Mouse (Mus musculus): ENCODE measurements at regions not wholly inside any gene's neighbourhood (a gene's known extent, or its start where the extent isn't known, plus 50 kb on each side); places are given as distances from the start of the nearest gene placed in this dataset.

DNA sequence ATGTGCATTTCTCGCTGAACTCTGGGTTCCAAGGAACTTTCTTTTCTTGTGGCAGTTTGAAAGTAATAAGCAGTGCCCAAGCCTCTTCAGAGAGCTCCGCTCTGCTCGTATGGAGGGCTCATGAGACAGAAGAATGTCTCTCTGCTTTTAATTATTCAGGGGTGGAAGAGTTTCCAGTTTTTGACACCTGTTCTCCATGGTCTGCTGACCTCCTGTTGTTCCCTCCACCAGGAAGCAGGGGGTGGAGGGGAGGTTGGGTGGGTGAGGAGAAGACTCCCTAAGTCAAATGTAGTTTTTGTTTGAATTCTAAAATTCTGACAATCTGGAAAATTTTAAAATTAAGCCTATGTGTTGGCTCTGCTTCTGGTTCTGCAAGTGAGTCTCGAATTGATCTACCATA is 167.5 kb downstream of the Bcl11a start:
- Histone ChIP-seq H3K4me3 (ENCODE audit: control insufficient read depth in 1 of 2, insufficient read depth in 1 of 2, low read depth in 1 of 2, low read length in 2 of 2) (no peak overlapping the region), H3K27ac (replicated peaks in 1 of 2; ENCODE audit: control insufficient read depth in 1 of 2, insufficient read depth in 1 of 2, low read depth in 2 of 2, low read length in 2 of 2) (no peak overlapping the region), H3K4me1 (ENCODE audit: control insufficient read depth in 2 of 2, insufficient read depth in 2 of 2, low read length in 2 of 2) (peaks cover 7 to 23% of the 10 kb centered on the region in 2 experiments), H3K36me3 (ENCODE audit: control insufficient read depth, insufficient read depth, low read length) (no peaks in the 10 kb centered on the region), H3K4me2 (ENCODE audit: low read length) (no peak overlapping the region), H3K27me3 (ENCODE audit: control insufficient read depth, insufficient read depth, low read length) (no peaks in the 10 kb centered on the region), H3K9me3 (ENCODE audit: control insufficient read depth, low read length) (peaks cover 5% of the 10 kb centered on the region; the same call in 1 of the 2 replicates), H3K9ac (ENCODE audit: low read length) (no peak overlapping the region)
- 96% methylated on average over 4 of the region's 4 CpGs for WGBS
- no peak for ATAC-seq (ENCODE audit: insufficient number of reproducible peaks, insufficient read depth, low FRiP score, low read depth)

DNA sequence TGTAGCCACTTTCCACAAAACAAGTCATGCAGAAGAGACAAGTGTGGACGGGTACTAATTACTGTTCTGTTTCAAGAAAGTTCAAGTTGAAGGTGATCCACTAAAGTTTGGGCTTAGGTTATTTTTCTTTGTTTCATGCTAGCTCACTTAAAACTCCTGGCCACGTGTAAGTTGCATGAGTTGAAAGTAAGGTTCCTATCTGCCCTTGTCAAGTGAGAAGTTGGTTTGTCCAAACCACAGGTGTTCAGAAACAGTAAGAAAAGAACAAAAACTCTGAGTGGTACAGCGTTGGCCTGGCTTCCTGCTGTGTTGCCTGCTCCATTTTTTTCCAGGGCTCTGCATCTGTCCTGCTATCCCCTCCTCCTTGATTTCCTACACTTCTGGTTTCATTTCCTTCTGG is 168.5 kb downstream of the Bcl11a start:
- Histone ChIP-seq H3K9me3 (ENCODE audit: control insufficient read depth, low read length) (peaks cover 5% of the 10 kb centered on the region; the same call in 1 of the 2 replicates), H3K27me3 (ENCODE audit: control insufficient read depth, insufficient read depth, low read length) (no peaks in the 10 kb centered on the region), H3K4me2 (ENCODE audit: low read length) (no peak overlapping the region), H3K4me3 (ENCODE audit: control insufficient read depth in 1 of 2, insufficient read depth in 1 of 2, low read depth in 1 of 2, low read length in 2 of 2) (no peak overlapping the region), H3K9ac (ENCODE audit: low read length) (no peak overlapping the region), H3K27ac (replicated peaks in 1 of 2; ENCODE audit: control insufficient read depth in 1 of 2, insufficient read depth in 1 of 2, low read depth in 2 of 2, low read length in 2 of 2) (no peak overlapping the region), H3K36me3 (ENCODE audit: control insufficient read depth, insufficient read depth, low read length) (no peaks in the 10 kb centered on the region), H3K4me1 (ENCODE audit: control insufficient read depth in 2 of 2, insufficient read depth in 2 of 2, low read length in 2 of 2) (peaks cover 5 to 17% of the 10 kb centered on the region in 2 experiments)
- ATAC-seq (ENCODE audit: insufficient number of reproducible peaks, insufficient read depth, low FRiP score, low read depth) = no peak
- WGBS = 83% methylated on average over 3 of the region's 3 CpGs

DNA sequence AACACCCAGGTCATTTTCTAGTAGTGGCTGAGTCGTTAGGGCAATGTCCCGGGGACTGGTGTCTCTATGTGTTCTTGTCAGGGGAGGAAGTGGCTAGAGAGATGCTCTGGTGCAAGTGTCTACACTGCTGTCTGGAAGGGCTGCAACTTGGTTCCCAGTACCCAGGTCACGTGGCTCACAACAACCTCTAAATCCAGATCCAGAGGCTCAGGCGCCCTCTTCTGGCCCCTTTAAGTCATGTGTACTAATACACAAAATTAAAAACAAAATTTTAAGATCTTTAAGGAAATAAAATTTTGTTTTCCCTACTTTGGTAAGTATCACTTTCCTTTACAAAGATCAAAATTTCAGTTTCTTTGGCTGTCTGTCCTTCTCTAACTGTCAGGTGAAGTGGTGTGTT is 169.4 kb downstream of the Bcl11a start:
- H3K4me1 ChIP-seq (ENCODE audit: control insufficient read depth in 2 of 2, insufficient read depth in 2 of 2, low read length in 2 of 2) = peaks cover 5 to 11% of the 10 kb centered on the region in 2 experiments
- no peak overlapping the region for H3K4me2 ChIP-seq (ENCODE audit: low read length)
- H3K9ac ChIP-seq (ENCODE audit: low read length) = no peak overlapping the region
- no peak overlapping the region for H3K4me3 ChIP-seq (ENCODE audit: control insufficient read depth in 1 of 2, insufficient read depth in 1 of 2, low read depth in 1 of 2, low read length in 2 of 2)
- H3K9me3 ChIP-seq (ENCODE audit: control insufficient read depth, low read length) = peaks cover 5% of the 10 kb centered on the region; the same call in 1 of the 2 replicates
- ATAC-seq (ENCODE audit: insufficient number of reproducible peaks, insufficient read depth, low FRiP score, low read depth) = no peak
- no peak overlapping the region for H3K27ac ChIP-seq (replicated peaks in 1 of 2; ENCODE audit: control insufficient read depth in 1 of 2, insufficient read depth in 1 of 2, low read depth in 2 of 2, low read length in 2 of 2)
- no peaks in the 10 kb centered on the region for H3K36me3 ChIP-seq (ENCODE audit: control insufficient read depth, insufficient read depth, low read length)
- WGBS = 87% methylated on average over 4 of the region's 4 CpGs
- no peaks in the 10 kb centered on the region for H3K27me3 ChIP-seq (ENCODE audit: control insufficient read depth, insufficient read depth, low read length)

DNA sequence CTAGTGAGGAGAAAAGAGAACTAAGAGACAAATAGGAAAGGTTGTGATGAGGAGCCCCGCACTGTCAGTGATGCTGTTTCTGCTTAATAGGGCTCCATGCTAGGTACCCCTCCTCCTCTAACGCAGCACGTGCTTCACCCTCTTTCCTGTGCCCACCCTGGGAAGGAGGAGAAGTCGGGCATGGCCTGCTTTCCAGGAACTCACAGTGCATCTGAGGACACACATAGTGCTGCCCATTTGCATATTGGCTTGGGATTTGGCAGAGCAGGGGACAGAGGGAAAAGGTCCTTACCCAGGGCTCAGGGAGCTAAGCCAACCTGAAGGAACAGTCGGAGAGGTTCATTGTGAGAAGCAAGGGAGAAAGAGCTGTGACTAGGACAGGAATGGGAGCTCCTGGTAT is 173.7 kb downstream of the Bcl11a start:
- Histone ChIP-seq H3K4me2 (ENCODE audit: low read length) (no peak overlapping the region), H3K4me1 (ENCODE audit: control insufficient read depth in 2 of 2, insufficient read depth in 2 of 2, low read length in 2 of 2) (no peaks in the 10 kb centered on the region), H3K9ac (ENCODE audit: low read length) (no peak overlapping the region), H3K27ac (replicated peaks in 1 of 2; ENCODE audit: control insufficient read depth in 1 of 2, insufficient read depth in 1 of 2, low read depth in 2 of 2, low read length in 2 of 2) (no peak overlapping the region), H3K4me3 (ENCODE audit: control insufficient read depth in 1 of 2, insufficient read depth in 1 of 2, low read depth in 1 of 2, low read length in 2 of 2) (no peak overlapping the region), H3K9me3 (ENCODE audit: control insufficient read depth, low read length) (peaks cover 5% of the 10 kb centered on the region; the same call in 1 of the 2 replicates), H3K27me3 (ENCODE audit: control insufficient read depth, insufficient read depth, low read length) (no peaks in the 10 kb centered on the region), H3K36me3 (ENCODE audit: control insufficient read depth, insufficient read depth, low read length) (no peaks in the 10 kb centered on the region)
- 60% methylated on average over 5 of the region's 5 CpGs for WGBS
- no peak for ATAC-seq (ENCODE audit: insufficient number of reproducible peaks, insufficient read depth, low FRiP score, low read depth)

DNA sequence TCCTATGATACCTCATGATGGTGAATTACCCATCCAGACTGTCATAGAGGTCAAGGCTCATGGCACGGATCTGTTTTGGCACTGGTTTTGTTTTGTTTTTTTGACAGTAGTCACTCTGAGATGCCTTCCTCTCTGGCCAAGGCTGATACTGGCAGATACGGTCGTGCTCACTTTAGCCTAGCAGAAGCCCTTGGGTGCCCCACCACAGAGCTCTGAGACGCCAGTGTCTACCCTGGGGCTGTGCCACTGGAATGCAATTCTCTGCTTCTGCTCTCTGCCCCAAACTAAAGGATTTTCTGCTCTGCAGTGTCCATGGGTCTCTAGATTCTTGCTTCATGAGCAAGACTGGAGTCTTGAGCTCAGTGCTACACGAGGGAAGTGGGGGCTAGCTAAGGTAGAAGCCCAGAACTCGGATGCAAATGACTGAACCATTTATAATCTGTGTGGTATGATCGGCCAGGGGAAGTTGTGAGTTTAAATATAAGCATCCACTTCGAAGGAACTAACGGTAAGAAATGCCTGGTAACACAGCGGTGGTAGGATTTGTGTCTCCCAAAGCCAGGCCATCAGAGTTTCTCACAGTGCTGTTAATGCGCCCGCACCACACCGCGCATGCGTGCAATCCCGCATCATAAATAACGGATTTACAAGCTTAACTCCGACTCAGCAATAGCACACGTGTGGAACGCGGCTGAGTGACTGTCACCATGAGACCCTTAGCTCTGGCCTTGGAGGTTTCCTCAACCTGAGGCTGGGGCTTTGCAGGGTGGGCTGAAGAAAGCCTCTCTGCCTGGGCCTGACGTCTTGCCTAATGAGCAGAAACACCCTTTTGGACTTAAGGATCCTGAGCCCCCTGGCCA is 177.6 kb downstream of the Bcl11a start:
- no peak for ATAC-seq (ENCODE audit: insufficient number of reproducible peaks, insufficient read depth, low FRiP score, low read depth)
- H3K36me3 ChIP-seq (ENCODE audit: control insufficient read depth, insufficient read depth, low read length) = no peaks in the 10 kb centered on the region
- no peak overlapping the region for H3K4me3 ChIP-seq (ENCODE audit: control insufficient read depth in 1 of 2, insufficient read depth in 1 of 2, low read depth in 1 of 2, low read length in 2 of 2)
- H3K4me2 ChIP-seq (ENCODE audit: low read length) = no peak overlapping the region
- no peak overlapping the region for H3K27ac ChIP-seq (replicated peaks in 1 of 2; ENCODE audit: control insufficient read depth in 1 of 2, insufficient read depth in 1 of 2, low read depth in 2 of 2, low read length in 2 of 2)
- no peaks in the 10 kb centered on the region for H3K4me1 ChIP-seq (ENCODE audit: control insufficient read depth in 2 of 2, insufficient read depth in 2 of 2, low read length in 2 of 2)
- H3K27me3 ChIP-seq (ENCODE audit: control insufficient read depth, insufficient read depth, low read length) = no peaks in the 10 kb centered on the region
- H3K9ac ChIP-seq (ENCODE audit: low read length) = no peak overlapping the region
- WGBS = 86% methylated on average over 22 of the region's 22 CpGs
- no peaks in the 10 kb centered on the region for H3K9me3 ChIP-seq (ENCODE audit: control insufficient read depth, low read length)

DNA sequence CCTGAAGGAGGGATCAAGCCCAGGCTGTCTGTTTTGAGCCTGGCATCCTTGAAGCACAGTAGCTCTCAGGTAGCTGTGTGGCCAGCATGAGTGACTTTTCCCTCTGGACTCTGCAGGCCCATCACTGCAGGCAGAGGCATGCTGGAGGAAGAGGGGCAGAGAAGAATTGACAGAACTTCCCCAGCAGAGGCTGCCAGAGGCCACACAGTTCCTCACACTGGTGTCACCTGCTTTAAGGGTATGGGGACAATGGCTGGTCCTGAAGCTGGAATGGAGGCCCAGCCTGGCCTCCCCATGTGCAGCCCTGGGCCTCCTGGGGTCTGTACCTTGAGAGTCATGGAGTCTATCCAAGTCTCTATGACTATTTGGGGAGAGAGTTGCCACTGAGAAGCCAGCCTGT is 179.9 kb downstream of the Bcl11a start:
- Histone ChIP-seq H3K27ac (replicated peaks in 1 of 2; ENCODE audit: control insufficient read depth in 1 of 2, insufficient read depth in 1 of 2, low read depth in 2 of 2, low read length in 2 of 2) (no peak overlapping the region), H3K9me3 (ENCODE audit: control insufficient read depth, low read length) (no peaks in the 10 kb centered on the region), H3K27me3 (ENCODE audit: control insufficient read depth, insufficient read depth, low read length) (no peaks in the 10 kb centered on the region), H3K9ac (ENCODE audit: low read length) (no peak overlapping the region), H3K4me2 (ENCODE audit: low read length) (no peak overlapping the region), H3K4me1 (ENCODE audit: control insufficient read depth in 2 of 2, insufficient read depth in 2 of 2, low read length in 2 of 2) (no peaks in the 10 kb centered on the region), H3K36me3 (ENCODE audit: control insufficient read depth, insufficient read depth, low read length) (no peaks in the 10 kb centered on the region), H3K4me3 (ENCODE audit: control insufficient read depth in 1 of 2, insufficient read depth in 1 of 2, low read depth in 1 of 2, low read length in 2 of 2) (no peak overlapping the region)
- ATAC-seq (ENCODE audit: insufficient number of reproducible peaks, insufficient read depth, low FRiP score, low read depth) = no peak

DNA sequence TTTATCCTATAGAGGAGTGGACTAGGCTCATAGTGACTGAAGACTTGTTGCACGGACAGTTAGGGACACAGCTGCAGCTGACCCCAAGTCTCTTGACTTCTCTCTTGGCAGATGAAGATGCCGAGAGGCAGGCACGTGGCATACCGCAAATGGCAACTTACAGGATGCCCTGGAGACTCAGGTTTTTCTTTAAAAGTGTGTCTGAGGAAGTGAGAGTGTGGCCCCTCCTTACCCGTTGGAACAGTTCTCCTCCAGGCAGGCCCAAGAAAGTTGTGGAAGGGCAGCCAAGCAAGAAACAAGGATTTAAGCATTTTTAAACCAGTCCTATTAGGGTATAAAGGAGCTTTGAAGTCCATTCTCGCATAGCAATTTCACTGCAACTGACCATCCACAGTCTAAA is 180.5 kb downstream of the Bcl11a start:
- no peak overlapping the region for H3K9ac ChIP-seq (ENCODE audit: low read length)
- H3K4me3 ChIP-seq (ENCODE audit: control insufficient read depth in 1 of 2, insufficient read depth in 1 of 2, low read depth in 1 of 2, low read length in 2 of 2) = no peak overlapping the region
- H3K4me1 ChIP-seq (ENCODE audit: control insufficient read depth in 2 of 2, insufficient read depth in 2 of 2, low read length in 2 of 2) = no peaks in the 10 kb centered on the region
- H3K27me3 ChIP-seq (ENCODE audit: control insufficient read depth, insufficient read depth, low read length) = no peaks in the 10 kb centered on the region
- 82% methylated on average over 6 of the region's 6 CpGs for WGBS
- no peak overlapping the region for H3K27ac ChIP-seq (replicated peaks in 1 of 2; ENCODE audit: control insufficient read depth in 1 of 2, insufficient read depth in 1 of 2, low read depth in 2 of 2, low read length in 2 of 2)
- H3K4me2 ChIP-seq (ENCODE audit: low read length) = no peak overlapping the region
- no peak for ATAC-seq (ENCODE audit: insufficient number of reproducible peaks, insufficient read depth, low FRiP score, low read depth)
- H3K36me3 ChIP-seq (ENCODE audit: control insufficient read depth, insufficient read depth, low read length) = no peaks in the 10 kb centered on the region
- H3K9me3 ChIP-seq (ENCODE audit: control insufficient read depth, low read length) = no peaks in the 10 kb centered on the region

DNA sequence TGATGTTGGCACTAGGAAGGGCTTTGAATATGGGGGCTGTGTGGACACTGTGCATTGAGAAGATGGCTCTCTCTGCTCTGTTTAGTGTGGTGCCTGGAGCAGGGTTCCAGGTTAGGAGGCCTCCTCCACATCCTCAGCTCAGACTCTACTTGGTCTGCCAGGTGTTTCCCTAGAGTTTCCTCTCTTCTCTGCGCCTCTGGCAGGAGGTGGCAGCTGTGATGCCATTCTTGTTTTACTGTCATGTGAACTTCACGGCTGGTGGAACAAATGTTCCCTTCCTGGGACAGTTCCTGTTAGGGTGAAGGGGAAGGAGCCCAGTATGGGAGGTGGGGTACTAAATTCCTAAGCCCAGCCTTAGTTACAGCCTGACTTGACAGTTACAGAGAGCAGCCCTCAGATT is 181.8 kb downstream of the Bcl11a start:
- Histone ChIP-seq H3K4me2 (ENCODE audit: low read length) (no peak overlapping the region), H3K9ac (ENCODE audit: low read length) (no peak overlapping the region), H3K36me3 (ENCODE audit: control insufficient read depth, insufficient read depth, low read length) (no peaks in the 10 kb centered on the region), H3K9me3 (ENCODE audit: control insufficient read depth, low read length) (no peaks in the 10 kb centered on the region), H3K27me3 (ENCODE audit: control insufficient read depth, insufficient read depth, low read length) (no peaks in the 10 kb centered on the region), H3K4me1 (ENCODE audit: control insufficient read depth in 2 of 2, insufficient read depth in 2 of 2, low read length in 2 of 2) (no peaks in the 10 kb centered on the region), H3K27ac (replicated peaks in 1 of 2; ENCODE audit: control insufficient read depth in 1 of 2, insufficient read depth in 1 of 2, low read depth in 2 of 2, low read length in 2 of 2) (no peak overlapping the region), H3K4me3 (ENCODE audit: control insufficient read depth in 1 of 2, insufficient read depth in 1 of 2, low read depth in 1 of 2, low read length in 2 of 2) (no peak overlapping the region)
- 69% methylated on average over 2 of the region's 2 CpGs for WGBS
- no peak for ATAC-seq (ENCODE audit: insufficient number of reproducible peaks, insufficient read depth, low FRiP score, low read depth)

Data from heart, embryonic 14.5 days (tissue).